Mouse (Mus musculus) stomach, postnatal 0 days (tissue): ENCODE measurements around the gene Fars2.

Experiments used
- CTCF ChIP-seq: IDR thresholded peaks from 2 replicates; pipeline ENCODE4 v1.5.1; 2016; ENCODE audit warnings: antibody characterized with exemption, low read depth, mild to moderate bottlenecking, moderate library complexity
- EP300 ChIP-seq: optimal IDR thresholded peaks from 2 replicates; pipeline ENCODE3; 2016; ENCODE audit warnings: antibody characterized with exemption

GRCm38 (mm10) chr13:36181231-36181630 is 64.0 kb downstream of the Fars2 start:
- TF ChIP-seq CTCF, result no peak
- no peak for TF ChIP-seq EP300
